Mouse (Mus musculus): ENCODE data around the gene Lrmda. TPM values are rescaled to one million over a fixed set of nuclear protein-coding genes. Genes with fewer than 3 reads are reported as not detected.

Gene Lrmda
- total RNA-seq, 2 experiments from 2014 or later: 2.6 to 2.9 TPM

DNA sequence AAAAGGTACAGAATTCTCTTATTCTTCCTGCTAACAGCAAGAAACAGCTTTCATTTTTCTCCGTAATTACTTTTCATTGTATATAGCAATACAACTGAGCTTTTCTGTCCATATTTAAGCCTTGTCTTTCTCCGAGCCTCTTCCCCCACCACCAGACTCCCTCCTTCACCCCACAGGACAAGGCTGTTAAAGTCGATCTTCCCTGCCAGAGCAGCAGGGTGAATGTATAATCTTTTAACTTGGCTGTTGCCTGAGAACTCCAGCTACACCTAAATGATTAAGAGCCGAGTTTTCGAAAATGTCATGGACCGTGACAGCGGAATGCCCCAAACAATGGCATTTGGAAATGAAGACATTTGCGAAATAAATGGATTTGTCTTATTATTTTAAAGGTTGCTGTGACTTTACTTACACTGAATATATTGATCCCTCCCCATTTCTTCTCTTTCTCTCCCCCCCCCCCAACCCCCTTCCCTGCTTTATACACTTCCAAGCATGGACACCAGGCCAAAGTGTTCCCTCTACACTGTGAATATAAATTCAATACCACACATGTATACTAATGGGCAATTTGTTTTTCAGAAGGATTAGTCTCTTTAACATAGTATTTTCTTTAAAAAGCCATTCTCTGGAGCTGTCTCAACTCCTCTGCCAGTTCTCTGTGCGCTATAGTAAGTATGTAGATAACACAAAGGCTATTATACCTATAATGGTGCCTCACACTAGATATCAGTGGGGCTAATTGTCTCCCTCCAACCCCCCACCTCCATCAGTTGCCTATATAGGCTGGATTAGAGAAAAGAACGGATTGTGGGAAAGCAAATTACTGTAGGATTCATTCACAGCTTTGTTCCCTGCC lies 1075.9 kb downstream of the Lrmda start:
- DNase-seq: no peak
- Histone ChIP-seq H3K27ac (no peak overlapping the region), H3K4me3 (no peak overlapping the region)
- intact Hi-C loops (cut with DNase I): no loop called here
- no peak for TF ChIP-seq CTCF (IDR thresholded peaks at IDR 0.05)

DNA sequence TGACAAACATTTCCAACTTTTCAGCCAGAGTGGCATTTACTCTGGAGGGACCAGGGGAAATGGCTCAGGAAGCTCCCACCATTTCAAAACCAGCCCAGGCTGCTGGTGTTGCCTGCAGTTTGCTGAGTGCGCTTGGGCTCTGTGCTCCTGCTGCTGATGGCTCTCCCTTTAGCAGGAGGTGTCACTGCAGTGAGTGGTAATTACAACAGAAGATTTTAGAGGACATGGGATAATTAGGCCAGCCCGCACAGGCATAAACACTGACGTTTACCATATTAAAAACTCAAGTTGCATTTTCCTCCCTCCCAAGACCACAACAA lies 1076.5 kb downstream of the Lrmda start:
- TF ChIP-seq CTCF (IDR thresholded peaks at IDR 0.05): no peak
- no peak overlapping the region for H3K27ac ChIP-seq
- DNase-seq: no peak
- H3K4me3 ChIP-seq: no peak overlapping the region
- intact Hi-C loops (cut with DNase I): no loop called here

DNA sequence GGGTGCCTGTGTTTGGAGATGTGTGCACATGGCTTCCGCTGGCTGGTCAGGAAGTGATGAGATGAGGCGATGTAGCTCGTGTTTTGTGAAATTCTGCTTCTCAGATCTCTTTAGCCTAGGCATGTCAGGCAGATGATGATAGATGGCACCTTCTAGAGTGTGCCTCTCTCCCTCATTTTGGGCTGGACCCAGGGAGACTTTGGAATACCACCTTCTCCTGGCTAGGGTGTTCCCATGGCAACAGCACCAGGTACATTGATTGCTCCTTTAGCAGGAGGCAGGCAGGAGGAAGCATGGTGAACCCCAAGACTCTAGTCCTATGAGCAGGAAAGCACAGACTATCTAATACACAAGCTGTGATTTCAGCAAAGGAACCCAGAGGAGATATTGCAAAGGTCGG lies 1076.9 kb downstream of the Lrmda start:
- no peak for DNase-seq

More for the DNA sequence above, 1076.9 kb downstream of the Lrmda start:
- H3K4me3 ChIP-seq: no peak overlapping the region
- H3K27ac ChIP-seq: no peak overlapping the region
- TF ChIP-seq CTCF (IDR thresholded peaks at IDR 0.05): no peak
- intact Hi-C loops (cut with DNase I): no loop called here

Small RNA genes within 50 kb of the gene (microRNA-seq; reads per million reads assigned to microRNA genes)
- not detected for gene Gm27532

Other genes starting within 250 kb of the Lrmda start
- gene Vdac2, start 194.5 kb upstream of the Lrmda start, total RNA-seq (2021): 100 to 1,000 TPM; 320 to 332 TPM
- gene Comtd1, start 170.7 kb upstream of the Lrmda start, total RNA-seq (2021): 10 to 100 TPM in 1 of 2 experiments, 1 to 10 TPM in 1; 8.8 to 13.0 TPM
- gene Zfp503, start 30.1 kb upstream of the Lrmda start, total RNA-seq (2021): 10 to 100 TPM in 1 of 2 experiments, 1 to 10 TPM in 1; 8.1 to 10.7 TPM

All from gastrocnemius, adult 2 months (tissue).